Mouse (Mus musculus) CH12.LX (cell line): ENCODE measurements around the gene Spef2. TPM values are rescaled to one million over a fixed set of nuclear protein-coding genes. Genes with fewer than 3 reads are reported as not detected.

ENCODE experiments used
- DNase-seq: peaks from one replicate; pipeline ENCODE4 v3.0.0-alpha.2; 2013; ENCODE audit errors: extremely low read depth
- H3K27ac ChIP-seq: 2 replicates; pipeline ENCODE4 v1.5.1; 2012; ENCODE audit warnings: low read depth, mild to moderate bottlenecking, control low read depth, moderate library complexity; ENCODE audit not compliant: insufficient read depth
- H3K27me3 ChIP-seq: replicated peaks from 2 replicates; pipeline ENCODE3; 2012; ENCODE audit warnings: inconsistent platforms
- H3K36me3 ChIP-seq, 2 experiments: replicated peaks in 1 of 2; 2 replicates each; pipeline versions ENCODE3 to v1.6.1; 2012; ENCODE audit warnings: inconsistent platforms in 1 of 2, low read length in 1 of 2, mild to moderate bottlenecking in 1 of 2, mixed read lengths in 1 of 2, moderate library complexity in 1 of 2; ENCODE audit not compliant: control insufficient read depth in 1 of 2, insufficient read depth in 1 of 2
- H3K4me1 ChIP-seq, 2 experiments: 2 replicates each; pipeline ENCODE4 v1.6.1; 2012; ENCODE audit warnings: inconsistent platforms in 1 of 2, moderate library complexity in 1 of 2; ENCODE audit not compliant: insufficient read depth in 2 of 2, control insufficient read depth in 1 of 2
- H3K4me2 ChIP-seq: 2 replicates; pipeline ENCODE4 v1.6.1; 2012; ENCODE audit warnings: low read depth, mild to moderate bottlenecking, control low read depth; ENCODE audit not compliant: poor library complexity, insufficient read depth, severe bottlenecking
- H3K4me3 ChIP-seq, 3 experiments: fragments of 150-350 bp in 1 of 3; sonication (generic) in 1 of 3; replicated peaks in 1 of 3; 2 replicates each; pipeline versions ENCODE3 to v1.5.1; 2011 to 2012; ENCODE audit warnings: low read depth in 2 of 3, low read length in 2 of 3, mild to moderate bottlenecking in 2 of 3, moderate library complexity in 2 of 3, control low read depth in 1 of 3, improper control_type of control experiment in 1 of 3, inconsistent platforms in 1 of 3, mixed read lengths in 1 of 3; ENCODE audit not compliant: poor library complexity in 1 of 3
- H3K79me2 ChIP-seq: replicated peaks from 2 replicates; pipeline ENCODE4 v1.6.1; 2012; ENCODE audit warnings: mild to moderate bottlenecking, moderate library complexity; ENCODE audit not compliant: control insufficient read depth, poor library complexity, insufficient read depth, severe bottlenecking; ENCODE audit errors: extremely low read depth
- H3K9ac ChIP-seq: 2 replicates; pipeline ENCODE4 v1.6.1; 2012; ENCODE audit warnings: low read depth, mild to moderate bottlenecking, control low read depth, moderate library complexity; ENCODE audit not compliant: insufficient read depth
- H3K9me3 ChIP-seq: replicated peaks from 2 replicates; pipeline ENCODE3; 2012; ENCODE audit warnings: low read length, inconsistent platforms, mixed read lengths
- BHLHE40 ChIP-seq: IDR thresholded peaks from 2 replicates; pipeline ENCODE4 v1.6.1; 2011; ENCODE audit warnings: mild to moderate bottlenecking, low read depth, low read length, improper control_type of control experiment
- CHD1 ChIP-seq: IDR thresholded peaks from 2 replicates; pipeline ENCODE4 v1.6.1; 2012; ENCODE audit warnings: low read depth, low read length, improper control_type of control experiment, inconsistent platforms
- CHD2 ChIP-seq: IDR thresholded peaks from 2 replicates; pipeline ENCODE4 v1.6.1; 2011; ENCODE audit warnings: low read length, improper control_type of control experiment
- ELF1 ChIP-seq: IDR thresholded peaks from 2 replicates; pipeline ENCODE4 v1.6.1; 2014; ENCODE audit warnings: low read depth, mild to moderate bottlenecking, inconsistent platforms, low read length, improper control_type of control experiment
- EP300 ChIP-seq: IDR thresholded peaks from 2 replicates; pipeline ENCODE4 v1.6.1; 2011; ENCODE audit warnings: low read length, improper control_type of control experiment
- ETS1 ChIP-seq: conservative IDR thresholded peaks from 2 replicates; pipeline ENCODE4 v1.6.1; 2012; ENCODE audit warnings: low read depth, mild to moderate bottlenecking, inconsistent platforms, low read length, improper control_type of control experiment, moderate library complexity
- HCFC1 ChIP-seq: IDR thresholded peaks from 2 replicates; pipeline ENCODE4 v1.6.1; 2012; ENCODE audit warnings: low read depth, mild to moderate bottlenecking, inconsistent platforms, low read length, improper control_type of control experiment
- JUND ChIP-seq: conservative IDR thresholded peaks from 2 replicates; pipeline ENCODE4 v1.6.1; 2011; ENCODE audit warnings: low read depth, low read length, improper control_type of control experiment
- KAT2A ChIP-seq: IDR thresholded peaks from 2 replicates; pipeline ENCODE4 v1.6.1; 2012; ENCODE audit warnings: low read length, improper control_type of control experiment, inconsistent platforms; ENCODE audit not compliant: insufficient replicate concordance
- MAFK ChIP-seq: IDR thresholded peaks from 2 replicates; pipeline ENCODE4 v1.6.1; 2011; ENCODE audit warnings: low read length, improper control_type of control experiment; ENCODE audit not compliant: insufficient replicate concordance
- MAX ChIP-seq: IDR thresholded peaks from 2 replicates; pipeline ENCODE4 v1.6.1; 2011; ENCODE audit warnings: low read length, improper control_type of control experiment
- MAZ ChIP-seq: IDR thresholded peaks from 2 replicates; pipeline ENCODE4 v1.6.1; 2012; ENCODE audit warnings: low read depth, mild to moderate bottlenecking, inconsistent platforms, low read length, improper control_type of control experiment, moderate library complexity
- MEF2A ChIP-seq: IDR thresholded peaks from 2 replicates; pipeline ENCODE4 v1.6.1; 2014; ENCODE audit warnings: low read depth, mild to moderate bottlenecking, inconsistent platforms, low read length, improper control_type of control experiment, borderline replicate concordance
- NRF1 ChIP-seq: IDR thresholded peaks from 2 replicates; pipeline ENCODE4 v1.6.1; 2014; ENCODE audit warnings: low read depth, mild to moderate bottlenecking, inconsistent platforms, low read length, improper control_type of control experiment, moderate library complexity
- PAX5 ChIP-seq: IDR thresholded peaks from 2 replicates; pipeline ENCODE4 v1.6.1; 2012; ENCODE audit warnings: low read length, inconsistent platforms, mixed read lengths
- POLR2A ChIP-seq: IDR thresholded peaks from 2 replicates; pipeline ENCODE4 v1.6.1; 2011; ENCODE audit warnings: low read depth, mild to moderate bottlenecking, improper control_type of control experiment, low read length
- POLR2AphosphoS2 ChIP-seq: IDR thresholded peaks from 2 replicates; pipeline ENCODE4 v1.6.1; 2011; ENCODE audit warnings: low read depth, low read length, improper control_type of control experiment
- RAD21 ChIP-seq: IDR thresholded peaks from 2 replicates; pipeline ENCODE4 v1.6.1; 2011; ENCODE audit warnings: low read depth, mild to moderate bottlenecking, low read length, improper control_type of control experiment, moderate library complexity
- RCOR1 ChIP-seq: conservative IDR thresholded peaks from 2 replicates; pipeline ENCODE4 v1.6.1; 2012; ENCODE audit warnings: low read depth, mild to moderate bottlenecking, inconsistent platforms, low read length, improper control_type of control experiment
- SIN3A ChIP-seq: IDR thresholded peaks from 2 replicates; pipeline ENCODE4 v1.6.1; 2012; ENCODE audit warnings: low read length, improper control_type of control experiment, inconsistent platforms
- TCF12 ChIP-seq: IDR thresholded peaks from 2 replicates; pipeline ENCODE4 v1.6.1; 2014; ENCODE audit warnings: low read depth, mild to moderate bottlenecking, inconsistent platforms, low read length, improper control_type of control experiment
- UBTF ChIP-seq: IDR thresholded peaks from 2 replicates; pipeline ENCODE4 v1.6.1; 2012; ENCODE audit warnings: low read depth, mild to moderate bottlenecking, inconsistent platforms, low read length, improper control_type of control experiment, moderate library complexity
- USF1 ChIP-seq: IDR thresholded peaks from 2 replicates; pipeline ENCODE4 v1.6.1; 2014; ENCODE audit warnings: low read depth, mild to moderate bottlenecking, inconsistent platforms, low read length, improper control_type of control experiment
- USF2 ChIP-seq: conservative IDR thresholded peaks from 2 replicates; pipeline ENCODE4 v1.6.1; 2011; ENCODE audit warnings: low read depth, low read length, improper control_type of control experiment
- ZC3H11A ChIP-seq: IDR thresholded peaks from 2 replicates; pipeline ENCODE4 v1.6.1; 2012; ENCODE audit warnings: low read depth, mild to moderate bottlenecking, inconsistent platforms, low read length, improper control_type of control experiment
- ZKSCAN1 ChIP-seq: IDR thresholded peaks from 2 replicates; pipeline ENCODE4 v1.6.1; 2012; ENCODE audit warnings: low read depth, inconsistent platforms, low read length, improper control_type of control experiment, borderline replicate concordance
- dilution Hi-C: fragments of 300-500 bp; cut with MboI; formaldehyde crosslinking; loops from 2 replicates; pipeline ENCODE4 v1.14.3; 2020; ENCODE audit warnings: low sequenced_read_pairs; ENCODE audit not compliant: extremely low pct_unique_long_range_greater_than_20kb, extremely low pct_ligation_motif_present
- in situ Hi-C: fragments of 300-500 bp; cut with MboI; formaldehyde crosslinking; loops from 3 replicates; pipeline ENCODE4 v1.14.3; 2019; ENCODE audit warnings: low sequenced_read_pairs, low pct_ligation_motif_present, low pct_unique_long_range_greater_than_20kb, mixed read lengths
- polyA plus RNA-seq: library from polyadenylated mRNA; unstranded; fragments of >175 nt; gene quantifications from 2 replicates; pipeline ENCODE4 v1.2.1, GENCODE M21; 2012; ENCODE audit warnings: low read depth; ENCODE audit not compliant: insufficient read length
- total RNA-seq, 2 experiments: library from RNA; depleted of rRNA; stranded (reverse); fragments of 300-350 nt in 1 of 2; fragments of >200 nt in 1 of 2; gene quantifications; 2 replicates each; pipeline ENCODE4 v1.2.3; 2012 to 2014

Gene Spef2
- total and polyA plus RNA-seq, 3 experiments: 0.51 to 1.4 (median 1.2) TPM

GRCm38 (mm10) chr15:9600088-9600455 lies 148.6 kb downstream of the Spef2 start:
- Histone ChIP-seq H3K4me2 (no peak overlapping the region), H3K36me3 (no peaks in the 10 kb centered on the region), H3K27me3 (no peaks in the 10 kb centered on the region), H3K9ac (no peak overlapping the region), H3K79me2 (no peaks in the 10 kb centered on the region), H3K4me1 (peaks cover 0 to 8% of the 10 kb centered on the region in 2 experiments; a peak in 2 of 4 replicates), H3K27ac (no peak overlapping the region), H3K4me3 (no peak overlapping the region), H3K9me3 (peaks cover 2% of the 10 kb centered on the region)
- in situ Hi-C loops (no loop called here), dilution Hi-C loops (no loop called here)
- no peak for DNase-seq
- TF ChIP-seq USF2 (no peak), MAX (no peak), SIN3A (no peak), MAZ (no peak), RAD21 (no peak), CHD2 (no peak), POLR2A (no peak), MAFK (no peak), ETS1 (no peak), KAT2A (no peak), ZKSCAN1 (no peak), BHLHE40 (no peak), EP300 (no peak), USF1 (no peak), RCOR1 (no peak), JUND (no peak), PAX5 (no peak), CHD1 (no peak), MEF2A (no peak), ZC3H11A (no peak)

GRCm38 (mm10) chr15:9599382-9600087 lies 149.1 kb downstream of the Spef2 start:
- H3K9ac ChIP-seq: no peak overlapping the region
- TF ChIP-seq SIN3A (no peak), PAX5 (no peak), HCFC1 (no peak), TCF12 (no peak), NRF1 (no peak), BHLHE40 (no peak), RAD21 (no peak), POLR2AphosphoS2 (no peak), ELF1 (no peak), MAX (no peak), RCOR1 (no peak), EP300 (no peak), MEF2A (no peak), MAFK (no peak), UBTF (no peak)
- in situ Hi-C loops: no loop called here
- no peaks in the 10 kb centered on the region for H3K27me3 ChIP-seq
- H3K27ac ChIP-seq: no peak overlapping the region
- H3K4me3 ChIP-seq: no peak overlapping the region
- no peak overlapping the region for H3K4me2 ChIP-seq
- no peak for DNase-seq
- peaks cover 2% of the 10 kb centered on the region for H3K9me3 ChIP-seq
- dilution Hi-C loops: no loop called here
- H3K79me2 ChIP-seq: no peaks in the 10 kb centered on the region
- H3K36me3 ChIP-seq: no peaks in the 10 kb centered on the region
- peaks cover 0 to 8% of the 10 kb centered on the region in 2 experiments; a peak in 2 of 4 replicates for H3K4me1 ChIP-seq
